Mouse (Mus musculus): ENCODE results near the gene Nup93. TPM values are rescaled to one million over a fixed set of nuclear protein-coding genes. Genes with fewer than 3 reads are reported as not detected.

The Nup93 gene
- polyA plus RNA-seq, 1 experiment from 2014 or later = 58.4 TPM

GRCm38 (mm10) chr8:94199202-94199869 is 15.0 kb upstream of the Nup93 start:
- WGBS = 46% methylated on average over 10 of the region's 10 CpGs
- H3K4me3 ChIP-seq (ENCODE audit: low read depth, low read length) = no peak overlapping the region
- ATAC-seq (ENCODE audit: low read depth) = peak; percentile 44; the same call in 1 of the 2 replicates
- H3K27ac ChIP-seq (ENCODE audit: low read depth, low read length) = no peak overlapping the region
- no peaks in the 10 kb centered on the region for H3K4me1 ChIP-seq (ENCODE audit: control insufficient read depth, insufficient read depth, low read length)
- H3K9ac ChIP-seq (replicated peaks; ENCODE audit: low read depth, low read length) = no peak overlapping the region
- H3K36me3 ChIP-seq (ENCODE audit: control insufficient read depth, insufficient read depth, low read length) = no peaks in the 10 kb centered on the region
- no peak overlapping the region for H3K4me2 ChIP-seq (ENCODE audit: low read depth, low read length)
- H3K9me3 ChIP-seq (ENCODE audit: control insufficient read depth, low read length) = no peaks in the 10 kb centered on the region
- H3K27me3 ChIP-seq (ENCODE audit: control insufficient read depth, insufficient read depth, low read length) = no peaks in the 10 kb centered on the region

- Histone ChIP-seq H3K9me3 (ENCODE audit: control insufficient read depth, low read length) (no peaks in the 10 kb centered on the region), H3K36me3 (ENCODE audit: control insufficient read depth, insufficient read depth, low read length) (no peaks in the 10 kb centered on the region), H3K27me3 (ENCODE audit: control insufficient read depth, insufficient read depth, low read length) (no peaks in the 10 kb centered on the region), H3K9ac (replicated peaks; ENCODE audit: low read depth, low read length) (no peak overlapping the region), H3K27ac (ENCODE audit: low read depth, low read length) (no peak overlapping the region), H3K4me1 (ENCODE audit: control insufficient read depth, insufficient read depth, low read length) (no peaks in the 10 kb centered on the region), H3K4me2 (ENCODE audit: low read depth, low read length) (no peak overlapping the region), H3K4me3 (ENCODE audit: low read depth, low read length) (no peak overlapping the region)
- 68% methylated on average over 3 of the region's 3 CpGs for WGBS
- no peak for ATAC-seq (ENCODE audit: low read depth)
Measured at GRCm38 (mm10) chr8:94204043-94204442, 10.3 kb upstream of the Nup93 start.

- WGBS = 18% methylated on average over 5 of the region's 5 CpGs
- Histone ChIP-seq H3K9ac (replicated peaks; ENCODE audit: low read depth, low read length) (no peak overlapping the region), H3K4me1 (ENCODE audit: control insufficient read depth, insufficient read depth, low read length) (no peaks in the 10 kb centered on the region), H3K27ac (ENCODE audit: low read depth, low read length) (no peak overlapping the region), H3K4me2 (ENCODE audit: low read depth, low read length) (no peak overlapping the region), H3K4me3 (ENCODE audit: low read depth, low read length) (no peak overlapping the region), H3K36me3 (ENCODE audit: control insufficient read depth, insufficient read depth, low read length) (no peaks in the 10 kb centered on the region), H3K9me3 (ENCODE audit: control insufficient read depth, low read length) (no peaks in the 10 kb centered on the region), H3K27me3 (ENCODE audit: control insufficient read depth, insufficient read depth, low read length) (no peaks in the 10 kb centered on the region)
- 0 out of 2 replicates have a peak, but pooled peaks have one; percentile 14 for ATAC-seq (ENCODE audit: low read depth)
Measured at GRCm38 (mm10) chr8:94205736-94206135, 8.6 kb upstream of the Nup93 start.

GRCm38 (mm10) chr8:94206256-94206655 is 8.1 kb upstream of the Nup93 start:
- ATAC-seq (ENCODE audit: low read depth) = no peak

GRCm38 (mm10) chr8:94207491-94207890 is 6.9 kb upstream of the Nup93 start:
- Histone ChIP-seq H3K9ac (replicated peaks; ENCODE audit: low read depth, low read length) (no peak overlapping the region), H3K4me2 (ENCODE audit: low read depth, low read length) (no peak overlapping the region), H3K36me3 (ENCODE audit: control insufficient read depth, insufficient read depth, low read length) (no peaks in the 10 kb centered on the region), H3K4me3 (ENCODE audit: low read depth, low read length) (no peak overlapping the region), H3K4me1 (ENCODE audit: control insufficient read depth, insufficient read depth, low read length) (no peaks in the 10 kb centered on the region), H3K9me3 (ENCODE audit: control insufficient read depth, low read length) (no peaks in the 10 kb centered on the region), H3K27ac (ENCODE audit: low read depth, low read length) (no peak overlapping the region), H3K27me3 (ENCODE audit: control insufficient read depth, insufficient read depth, low read length) (no peaks in the 10 kb centered on the region)
- WGBS = 71% methylated on average over 2 of the region's 2 CpGs
- ATAC-seq (ENCODE audit: low read depth) = no peak

More at GRCm38 (mm10) chr8:94206256-94206655, 8.1 kb upstream of the Nup93 start:
- WGBS = 81% methylated on average over 8 of the region's 8 CpGs
- Histone ChIP-seq H3K9ac (replicated peaks; ENCODE audit: low read depth, low read length) (no peak overlapping the region), H3K4me3 (ENCODE audit: low read depth, low read length) (no peak overlapping the region), H3K36me3 (ENCODE audit: control insufficient read depth, insufficient read depth, low read length) (no peaks in the 10 kb centered on the region), H3K27ac (ENCODE audit: low read depth, low read length) (no peak overlapping the region), H3K9me3 (ENCODE audit: control insufficient read depth, low read length) (no peaks in the 10 kb centered on the region), H3K4me1 (ENCODE audit: control insufficient read depth, insufficient read depth, low read length) (no peaks in the 10 kb centered on the region), H3K27me3 (ENCODE audit: control insufficient read depth, insufficient read depth, low read length) (no peaks in the 10 kb centered on the region), H3K4me2 (ENCODE audit: low read depth, low read length) (no peak overlapping the region)

- Histone ChIP-seq H3K27me3 (ENCODE audit: control insufficient read depth, insufficient read depth, low read length) (no peaks in the 10 kb centered on the region), H3K4me2 (ENCODE audit: low read depth, low read length) (no peak overlapping the region), H3K4me3 (ENCODE audit: low read depth, low read length) (no peak overlapping the region), H3K36me3 (ENCODE audit: control insufficient read depth, insufficient read depth, low read length) (no peaks in the 10 kb centered on the region), H3K9ac (replicated peaks; ENCODE audit: low read depth, low read length) (no peak overlapping the region), H3K4me1 (ENCODE audit: control insufficient read depth, insufficient read depth, low read length) (no peaks in the 10 kb centered on the region), H3K9me3 (ENCODE audit: control insufficient read depth, low read length) (no peaks in the 10 kb centered on the region), H3K27ac (ENCODE audit: low read depth, low read length) (no peak overlapping the region)
- WGBS = 83% methylated on average over 6 of the region's 6 CpGs
- ATAC-seq (ENCODE audit: low read depth) = no peak
Measured at GRCm38 (mm10) chr8:94209639-94210038, 4.7 kb upstream of the Nup93 start.

GRCm38 (mm10) chr8:94210225-94210624 is 4.1 kb upstream of the Nup93 start:
- Histone ChIP-seq H3K9ac (replicated peaks; ENCODE audit: low read depth, low read length) (no peak overlapping the region), H3K4me1 (ENCODE audit: control insufficient read depth, insufficient read depth, low read length) (peaks cover 4% of the 10 kb centered on the region; the same call in 1 of the 2 replicates), H3K27ac (ENCODE audit: low read depth, low read length) (no peak overlapping the region), H3K4me2 (ENCODE audit: low read depth, low read length) (no peak overlapping the region), H3K36me3 (ENCODE audit: control insufficient read depth, insufficient read depth, low read length) (no peaks in the 10 kb centered on the region), H3K4me3 (ENCODE audit: low read depth, low read length) (no peak overlapping the region), H3K27me3 (ENCODE audit: control insufficient read depth, insufficient read depth, low read length) (no peaks in the 10 kb centered on the region), H3K9me3 (ENCODE audit: control insufficient read depth, low read length) (no peaks in the 10 kb centered on the region)
- 67% methylated on average over 3 of the region's 3 CpGs for WGBS
- no peak for ATAC-seq (ENCODE audit: low read depth)

GRCm38 (mm10) chr8:94213819-94214218 is 545 bp upstream of the Nup93 start:
- Histone ChIP-seq H3K4me2 (ENCODE audit: low read depth, low read length) (peak overlapping the region; percentile 86), H3K4me1 (ENCODE audit: control insufficient read depth, insufficient read depth, low read length) (peaks cover 13% of the 10 kb centered on the region; the same call in 1 of the 2 replicates), H3K36me3 (ENCODE audit: control insufficient read depth, insufficient read depth, low read length) (no peaks in the 10 kb centered on the region), H3K4me3 (ENCODE audit: low read depth, low read length) (peak overlapping the region; percentile 65), H3K9ac (replicated peaks; ENCODE audit: low read depth, low read length) (no peak overlapping the region), H3K27ac (ENCODE audit: low read depth, low read length) (no peak overlapping the region), H3K9me3 (ENCODE audit: control insufficient read depth, low read length) (no peaks in the 10 kb centered on the region), H3K27me3 (ENCODE audit: control insufficient read depth, insufficient read depth, low read length) (no peaks in the 10 kb centered on the region)
- no peak for ATAC-seq (ENCODE audit: low read depth)
- WGBS = 74% methylated on average over 6 of the region's 6 CpGs

- WGBS = 84% methylated on average over 7 of the region's 7 CpGs
- H3K27me3 ChIP-seq (ENCODE audit: control insufficient read depth, insufficient read depth, low read length) = no peaks in the 10 kb centered on the region
- H3K4me2 ChIP-seq (ENCODE audit: low read depth, low read length) = no peak overlapping the region
Measured at GRCm38 (mm10) chr8:94227381-94227939, 13.1 kb downstream of the Nup93 start.

More at GRCm38 (mm10) chr8:94227381-94227939, 13.1 kb downstream of the Nup93 start:
- Histone ChIP-seq H3K36me3 (ENCODE audit: control insufficient read depth, insufficient read depth, low read length) (0 out of 2 replicates have a peak, but pooled peaks cover 3% of the 10 kb centered on the region), H3K4me3 (ENCODE audit: low read depth, low read length) (no peak overlapping the region), H3K4me1 (ENCODE audit: control insufficient read depth, insufficient read depth, low read length) (no peaks in the 10 kb centered on the region), H3K27ac (ENCODE audit: low read depth, low read length) (no peak overlapping the region), H3K9me3 (ENCODE audit: control insufficient read depth, low read length) (no peaks in the 10 kb centered on the region), H3K9ac (replicated peaks; ENCODE audit: low read depth, low read length) (no peak overlapping the region)
- no peak for ATAC-seq (ENCODE audit: low read depth)

All from neural tube, embryonic 14.5 days (tissue).